Mouse (Mus musculus) forebrain, embryonic 11.5 days (tissue): Measurements from ENCODE around the gene Rev1. TPM values are rescaled to one million over a fixed set of nuclear protein-coding genes. Genes with fewer than 3 reads are reported as not detected.

ENCODE experiments used
- ATAC-seq: fragments of 200-750 bp; cut with Nextera tagmentation; replicated peaks from 2 replicates; pipeline ENCODE4 v1.8.0; 2017; ENCODE audit warnings: moderate TSS enrichment; ENCODE audit not compliant: low FRiP score
- DNase-seq: peaks from one replicate; pipeline ENCODE4 v3.0.0-alpha.2; 2017; ENCODE audit warnings: low spot score
- H3K27ac ChIP-seq: fragments of 300-500 bp; sonication (generic); 2 replicates; pipeline ENCODE4 v1.5.1; 2014; ENCODE audit warnings: low read depth, low read length
- H3K27me3 ChIP-seq: fragments of 300-500 bp; sonication (generic); 2 replicates; pipeline ENCODE4 v1.6.1; 2014; ENCODE audit warnings: mild to moderate bottlenecking, low read length, mixed read lengths; ENCODE audit not compliant: control insufficient read depth, insufficient read depth
- H3K36me3 ChIP-seq: fragments of 300-500 bp; sonication (generic); 2 replicates; pipeline ENCODE4 v1.6.1; 2014; ENCODE audit warnings: mild to moderate bottlenecking, low read length, moderate library complexity, mixed read lengths; ENCODE audit not compliant: control insufficient read depth, insufficient read depth
- H3K4me1 ChIP-seq: fragments of 300-500 bp; sonication (generic); replicated peaks from 2 replicates; pipeline ENCODE4 v1.6.1; 2014; ENCODE audit warnings: low read length, mixed read lengths; ENCODE audit not compliant: control insufficient read depth, insufficient read depth
- H3K4me2 ChIP-seq: fragments of 300-500 bp; sonication (generic); 2 replicates; pipeline ENCODE4 v1.6.1; 2014; ENCODE audit warnings: low read depth, mild to moderate bottlenecking, low read length, moderate library complexity, mixed read lengths; ENCODE audit not compliant: severe bottlenecking
- H3K4me3 ChIP-seq: fragments of 300-500 bp; sonication (generic); 2 replicates; pipeline ENCODE4 v1.5.1; 2014; ENCODE audit warnings: low read depth, low read length
- H3K9ac ChIP-seq: fragments of 300-500 bp; sonication (generic); 2 replicates; pipeline ENCODE4 v1.6.1; 2014; ENCODE audit warnings: low read length
- H3K9me3 ChIP-seq: fragments of 300-500 bp; sonication (generic); 2 replicates; pipeline ENCODE4 v1.6.1; 2016; ENCODE audit warnings: low read length, mixed read lengths; ENCODE audit not compliant: control insufficient read depth
- WGBS: fragments of 180-500 bp; shearing (Covaris S2); extraction: QIAGEN DNeasy Blood & Tissue Kit; methylation state at CpG from one replicate; pipeline ENCODE4 v1.1.7; 2014; 5-methylcytosine and 5-hydroxymethylcytosine counted together
- polyA plus RNA-seq: library from polyadenylated mRNA; unstranded; fragments of >200 nt; fragmentation: Nextera tagmentation; extraction: Ambion mirVana; gene quantifications from 2 replicates; pipeline ENCODE4 v1.2.1, GENCODE M21; 2014

Rev1 gene
- polyA plus RNA-seq: 44.0 and 44.6 TPM in 2 replicates

DNA sequence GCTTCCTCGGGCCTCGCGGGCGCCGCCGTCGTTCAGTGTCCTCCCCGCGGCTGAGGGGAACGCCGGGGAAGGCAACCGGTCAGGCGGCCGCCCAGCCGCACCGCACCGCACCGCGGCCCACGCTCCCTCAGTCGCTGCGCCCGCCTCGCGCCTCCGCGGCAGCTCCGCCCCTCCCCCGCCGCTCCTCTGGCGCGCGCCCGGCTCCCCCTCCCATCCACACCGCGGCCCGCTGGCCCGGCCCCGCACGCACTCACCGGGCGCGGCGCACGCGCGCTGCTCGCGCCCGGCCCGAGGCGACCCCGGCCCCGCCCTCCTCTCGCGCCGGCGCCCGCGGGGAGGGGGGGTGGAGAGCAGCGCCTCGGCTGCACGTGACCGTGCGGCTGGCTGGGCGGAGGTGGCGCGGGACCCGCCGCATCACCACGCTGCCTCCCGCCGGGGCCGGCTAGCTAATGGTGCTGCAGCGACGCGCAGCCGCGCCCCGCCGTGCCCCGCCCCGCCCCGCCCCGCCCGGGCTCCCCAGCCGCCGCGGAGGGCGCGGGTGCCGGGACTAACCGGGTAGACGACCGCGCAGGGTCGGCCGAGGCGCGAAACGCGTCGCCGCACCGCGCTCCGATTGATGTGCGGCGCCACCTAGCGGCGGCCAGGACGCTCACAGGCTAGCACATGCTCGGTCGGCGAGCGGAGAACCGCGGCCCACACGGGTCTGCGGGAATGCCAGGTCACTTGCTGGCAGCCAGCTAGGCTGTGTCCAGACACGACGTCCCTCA is at the start of gene Rev1:
TSS of gene Rev1 (minus strand) at position 301 of the 767 bp plus-strand sequence.
- peak within 1 kb of the TSS; percentile 87 for H3K4me2 ChIP-seq
- peaks cover 3% of the 10 kb centered on the region; the same call in 1 of the 2 replicates for H3K4me1 ChIP-seq
- WGBS: under 1% methylated on average over 60 of the region's 122 CpGs
- H3K9me3 ChIP-seq: no peaks in the 10 kb centered on the region
- peak within 1 kb of the TSS; percentile 88 for H3K4me3 ChIP-seq
- H3K27me3 ChIP-seq: no peaks in the 10 kb centered on the region
- ATAC-seq (peak; percentile 96), DNase-seq (peak; percentile 97)
- H3K9ac ChIP-seq: peak within 1 kb of the TSS; percentile 90
- H3K27ac ChIP-seq: peak within 1 kb of the TSS; percentile 94
- no peaks in the 10 kb centered on the region for H3K36me3 ChIP-seq

DNA sequence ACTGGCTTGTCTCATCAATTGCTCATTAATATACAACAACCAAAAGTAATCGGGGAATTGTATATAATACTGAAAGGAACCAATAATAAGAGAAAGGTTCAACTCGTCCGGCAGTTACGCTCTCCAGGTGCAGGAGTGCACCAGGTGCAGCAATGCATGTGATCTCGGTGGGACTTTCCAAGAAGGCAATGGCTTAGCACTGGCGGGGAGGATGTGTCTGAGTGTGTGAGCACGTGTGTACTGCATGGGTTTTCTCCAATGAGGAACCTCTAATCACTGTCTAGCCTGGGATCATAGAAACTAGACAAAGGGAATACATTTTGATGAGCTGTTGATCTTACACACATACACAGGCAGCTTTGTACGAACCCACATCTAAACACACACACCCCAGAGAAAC is 49.3 kb upstream of the Rev1 start:
- H3K4me1 ChIP-seq: no peaks in the 10 kb centered on the region
- DNase-seq (no peak), ATAC-seq (no peak)
- 87% methylated on average over 8 of the region's 8 CpGs for WGBS
- no peak overlapping the region for H3K4me3 ChIP-seq
- H3K9ac ChIP-seq: no peak overlapping the region
- H3K27ac ChIP-seq: no peak overlapping the region
- no peaks in the 10 kb centered on the region for H3K9me3 ChIP-seq
- H3K27me3 ChIP-seq: no peaks in the 10 kb centered on the region
- no peaks in the 10 kb centered on the region for H3K36me3 ChIP-seq
- H3K4me2 ChIP-seq: no peak overlapping the region

DNA sequence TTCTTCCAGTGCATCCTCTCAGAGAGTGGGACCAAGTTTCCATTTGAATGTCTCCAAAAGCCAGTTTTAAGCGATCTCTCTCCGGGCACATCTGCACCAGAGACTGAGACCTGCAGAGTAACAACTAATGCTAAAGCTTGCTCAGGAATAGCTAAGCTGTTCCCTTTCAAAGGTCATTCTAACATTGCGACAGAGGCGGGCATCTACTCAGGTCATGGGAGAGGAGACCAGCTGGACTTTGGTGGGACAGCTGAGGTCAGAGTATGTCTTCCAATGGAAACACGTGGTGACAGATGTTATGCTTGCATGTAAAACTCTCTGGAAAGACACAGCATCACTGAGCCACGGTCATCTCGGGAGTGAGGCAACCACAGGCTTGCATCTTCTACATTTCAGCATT is 46.5 kb upstream of the Rev1 start:
- H3K4me2 ChIP-seq: no peak overlapping the region
- no peaks in the 10 kb centered on the region for H3K4me1 ChIP-seq
- H3K27me3 ChIP-seq: no peaks in the 10 kb centered on the region
- ATAC-seq: no peak
- 92% methylated on average over 7 of the region's 7 CpGs for WGBS
- no peak overlapping the region for H3K4me3 ChIP-seq
- DNase-seq: no peak
- no peak overlapping the region for H3K9ac ChIP-seq
- H3K27ac ChIP-seq: no peak overlapping the region
- no peaks in the 10 kb centered on the region for H3K9me3 ChIP-seq
- no peaks in the 10 kb centered on the region for H3K36me3 ChIP-seq

DNA sequence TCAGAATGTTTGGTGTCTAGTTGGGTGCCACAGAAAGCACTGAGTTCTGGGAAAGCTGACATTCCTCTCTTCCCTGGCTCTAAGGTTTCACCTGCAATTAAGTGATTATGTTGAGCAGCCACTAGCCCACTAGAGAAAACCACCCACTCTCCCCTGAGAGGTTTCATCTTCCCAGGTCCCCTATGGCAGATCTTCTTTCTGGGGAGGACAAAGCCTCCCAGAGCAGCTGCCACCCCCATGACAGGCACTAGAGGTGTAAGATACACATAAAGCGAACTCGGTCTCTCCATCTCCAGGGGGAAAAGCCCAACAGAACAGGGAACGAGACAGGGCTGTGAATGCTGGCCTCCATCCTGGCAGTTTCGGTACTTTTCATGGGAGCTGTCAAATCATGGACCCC is 42.3 kb upstream of the Rev1 start:
- H3K36me3 ChIP-seq: no peaks in the 10 kb centered on the region
- no peak overlapping the region for H3K27ac ChIP-seq
- no peak overlapping the region for H3K9ac ChIP-seq
- WGBS: 91% methylated on average over 4 of the region's 4 CpGs
- ATAC-seq: no peak
- no peaks in the 10 kb centered on the region for H3K27me3 ChIP-seq
- DNase-seq: no peak
- H3K4me2 ChIP-seq: no peak overlapping the region
- H3K4me1 ChIP-seq: no peaks in the 10 kb centered on the region
- no peak overlapping the region for H3K4me3 ChIP-seq
- no peaks in the 10 kb centered on the region for H3K9me3 ChIP-seq

DNA sequence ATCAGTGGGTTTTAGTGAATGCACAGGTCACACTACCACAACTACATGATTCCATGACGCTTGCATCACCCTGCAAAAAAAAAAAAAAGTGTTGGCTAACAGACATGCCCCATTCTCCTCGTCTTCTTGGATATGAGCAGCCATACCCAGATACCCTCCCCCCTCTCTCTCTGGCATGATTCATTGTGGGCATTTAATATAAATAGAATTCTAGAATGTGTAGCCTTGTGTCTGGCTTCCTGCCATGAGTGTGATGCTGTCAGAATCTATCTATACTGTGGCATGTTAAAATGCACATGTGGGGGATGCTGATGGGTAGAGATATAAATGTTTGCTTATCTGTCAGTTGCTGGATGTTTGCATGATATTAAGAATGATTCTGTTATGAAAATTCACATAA is 36.1 kb upstream of the Rev1 start:
- ATAC-seq: no peak
- Histone ChIP-seq H3K36me3 (no peaks in the 10 kb centered on the region), H3K4me3 (no peak overlapping the region), H3K27ac (no peak overlapping the region), H3K4me1 (no peaks in the 10 kb centered on the region), H3K27me3 (no peaks in the 10 kb centered on the region), H3K9ac (no peak overlapping the region), H3K9me3 (no peaks in the 10 kb centered on the region), H3K4me2 (no peak overlapping the region)
- WGBS: 60% methylated on average over 2 of the region's 2 CpGs
- DNase-seq: no peak

DNA sequence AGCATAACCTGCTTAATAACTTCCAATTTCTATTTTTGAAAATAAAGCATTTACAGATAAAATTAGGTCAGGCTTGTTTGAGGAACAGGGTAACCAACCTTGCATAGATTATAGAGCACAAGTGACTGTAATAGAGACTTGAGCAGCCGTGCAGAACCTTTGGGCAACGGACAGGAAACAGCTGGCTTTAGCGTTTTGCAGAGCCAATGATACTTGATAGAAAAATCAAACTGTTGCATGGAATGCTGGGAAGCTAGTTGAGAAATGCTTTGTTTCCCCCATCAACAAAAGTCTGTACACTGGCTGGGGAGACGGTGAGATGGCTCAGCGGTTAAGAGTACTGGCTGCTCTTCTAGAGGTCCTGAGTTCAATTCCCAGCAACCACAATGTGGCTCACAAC is 20.5 kb upstream of the Rev1 start:
- DNase-seq (no peak), ATAC-seq (no peak)
- Histone ChIP-seq H3K9ac (no peak overlapping the region), H3K4me1 (no peaks in the 10 kb centered on the region), H3K9me3 (no peaks in the 10 kb centered on the region), H3K36me3 (no peaks in the 10 kb centered on the region), H3K27me3 (no peaks in the 10 kb centered on the region), H3K27ac (no peak overlapping the region), H3K4me3 (no peak overlapping the region), H3K4me2 (no peak overlapping the region)
- WGBS: 84% methylated on average over 5 of the region's 5 CpGs

DNA sequence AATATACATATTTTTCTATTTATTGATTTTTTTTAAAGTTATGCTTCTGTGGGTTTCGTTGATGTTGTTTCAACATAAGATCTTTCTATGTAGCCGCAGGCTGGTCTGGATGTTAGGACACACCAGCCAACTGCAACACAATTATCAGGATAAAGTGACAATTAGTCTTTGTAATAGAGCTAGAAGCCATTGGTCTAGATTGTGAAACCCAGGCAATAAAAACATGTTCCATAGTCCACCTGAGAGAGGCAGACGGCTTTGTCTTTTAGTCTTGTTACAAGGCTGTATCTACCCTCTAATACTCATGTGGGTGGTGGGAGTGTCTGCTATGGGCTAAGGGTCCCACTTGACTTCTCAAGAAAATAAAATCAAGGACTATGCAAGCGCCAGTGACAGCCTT is 16.4 kb upstream of the Rev1 start:
- H3K4me3 ChIP-seq: no peak overlapping the region
- no peak for ATAC-seq

DNA sequence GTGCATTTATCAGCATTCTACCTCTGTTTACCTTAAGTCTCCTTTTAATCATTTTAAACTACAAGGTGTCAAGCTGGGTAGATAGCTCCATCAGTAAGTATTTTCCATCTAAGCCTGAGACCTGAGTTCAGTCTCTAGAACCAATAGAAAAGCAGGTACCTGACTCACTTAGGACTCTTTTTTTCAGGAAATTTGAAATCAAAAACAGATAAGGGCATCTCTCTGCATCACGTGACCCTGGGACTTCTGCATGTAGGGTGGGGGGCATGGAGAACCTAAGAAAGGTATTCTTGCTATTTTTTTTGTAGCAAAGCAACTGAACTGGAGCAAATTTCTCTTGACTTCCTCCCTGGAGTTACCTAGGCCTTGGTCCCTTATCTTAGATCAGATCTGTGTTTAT is 11.8 kb upstream of the Rev1 start:
- WGBS: 88% methylated on average over 1 of the region's 1 CpGs

More for the DNA sequence above, 16.4 kb upstream of the Rev1 start:
- Histone ChIP-seq H3K4me2 (no peak overlapping the region), H3K36me3 (no peaks in the 10 kb centered on the region), H3K4me1 (no peaks in the 10 kb centered on the region), H3K27ac (no peak overlapping the region), H3K9ac (no peak overlapping the region), H3K9me3 (no peaks in the 10 kb centered on the region), H3K27me3 (no peaks in the 10 kb centered on the region)
- no peak for DNase-seq
- WGBS: 90% methylated on average over 4 of the region's 4 CpGs

DNA sequence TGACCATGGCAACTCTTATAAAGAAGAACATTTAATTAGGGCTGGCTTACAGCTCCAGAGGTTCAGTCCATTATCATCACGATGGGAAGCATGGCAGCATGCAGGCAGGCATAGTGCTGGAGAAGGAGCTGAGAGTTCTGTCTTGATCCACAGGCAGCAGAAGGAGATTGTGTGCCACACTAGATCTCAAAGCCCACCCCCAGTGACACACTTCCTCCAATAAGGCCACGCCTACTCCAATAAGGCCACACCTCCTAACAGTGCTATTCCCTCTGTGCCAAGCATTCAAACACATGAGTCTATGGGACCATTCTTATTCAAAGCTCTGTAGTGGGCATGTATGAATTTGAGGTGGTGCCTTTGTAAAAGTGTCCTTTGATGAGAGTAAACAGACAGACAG is 11.3 kb upstream of the Rev1 start:
- Histone ChIP-seq H3K27ac (no peak overlapping the region), H3K4me2 (no peak overlapping the region), H3K4me3 (no peak overlapping the region), H3K36me3 (no peaks in the 10 kb centered on the region), H3K4me1 (no peaks in the 10 kb centered on the region), H3K9ac (no peak overlapping the region), H3K9me3 (no peaks in the 10 kb centered on the region), H3K27me3 (no peaks in the 10 kb centered on the region)
- DNase-seq (no peak), ATAC-seq (no peak)
- WGBS: 81% methylated on average over 2 of the region's 2 CpGs

More for the DNA sequence above, 11.8 kb upstream of the Rev1 start:
- no peak overlapping the region for H3K4me3 ChIP-seq
- H3K4me1 ChIP-seq: no peaks in the 10 kb centered on the region
- H3K27ac ChIP-seq: no peak overlapping the region
- ATAC-seq: no peak
- no peaks in the 10 kb centered on the region for H3K9me3 ChIP-seq
- no peaks in the 10 kb centered on the region for H3K36me3 ChIP-seq
- H3K27me3 ChIP-seq: no peaks in the 10 kb centered on the region
- no peak overlapping the region for H3K9ac ChIP-seq
- no peak for DNase-seq
- H3K4me2 ChIP-seq: no peak overlapping the region
